Mouse (Mus musculus) MN1 (cell line): ENCODE measurements around the gene Lonp2.
A peak's percentile ranks its signal among the peaks of the same experiment; 100 is the strongest.

Experiments
- DNase-seq: peaks from one replicate; pipeline ENCODE4 v3.0.0-alpha.2; 2016; ENCODE audit warnings: low spot score

Lonp2 gene

GRCm38 (mm10) chr8:86624915-86625314 is 1.1 kb downstream of the Lonp2 start:
- DNase-seq: peak; percentile 12

GRCm38 (mm10) chr8:86630212-86630611 is 6.4 kb downstream of the Lonp2 start:
- DNase-seq: no peak

GRCm38 (mm10) chr8:86631395-86631794 is 7.6 kb downstream of the Lonp2 start:
- DNase-seq: no peak

- DNase-seq: no peak
These were observed 14.0 kb downstream of the Lonp2 start for GRCm38 (mm10) chr8:86637826-86638225.

- DNase-seq: no peak
These were observed 15.1 kb downstream of the Lonp2 start for GRCm38 (mm10) chr8:86638981-86639380.

- DNase-seq: no peak
These were observed 18.8 kb downstream of the Lonp2 start for GRCm38 (mm10) chr8:86642682-86643081.

GRCm38 (mm10) chr8:86644661-86645060 is 20.8 kb downstream of the Lonp2 start:
- DNase-seq: no peak

GRCm38 (mm10) chr8:86647771-86648170 is 23.9 kb downstream of the Lonp2 start:
- DNase-seq: no peak

- DNase-seq: no peak
These were observed 27.6 kb downstream of the Lonp2 start for GRCm38 (mm10) chr8:86651416-86651815.

- no peak for DNase-seq
These were observed 28.7 kb downstream of the Lonp2 start for GRCm38 (mm10) chr8:86652546-86652945.

- DNase-seq: no peak
These were observed 30.7 kb downstream of the Lonp2 start for GRCm38 (mm10) chr8:86654578-86654977.

GRCm38 (mm10) chr8:86668750-86669149 is 44.9 kb downstream of the Lonp2 start:
- no peak for DNase-seq

GRCm38 (mm10) chr8:86669259-86669658 is 45.4 kb downstream of the Lonp2 start:
- DNase-seq: no peak

GRCm38 (mm10) chr8:86686629-86687028 is 62.8 kb downstream of the Lonp2 start:
- no peak for DNase-seq

GRCm38 (mm10) chr8:86692107-86692506 is 68.3 kb downstream of the Lonp2 start:
- no peak for DNase-seq

- DNase-seq: no peak
These were observed 70.2 kb downstream of the Lonp2 start for GRCm38 (mm10) chr8:86694011-86694410.

- DNase-seq: no peak
These were observed 71.9 kb downstream of the Lonp2 start for GRCm38 (mm10) chr8:86695703-86696102.

GRCm38 (mm10) chr8:86698811-86699421 is 75.1 kb downstream of the Lonp2 start:
- no peak for DNase-seq

GRCm38 (mm10) chr8:86699471-86699870 is 75.6 kb downstream of the Lonp2 start:
- no peak for DNase-seq

- DNase-seq: no peak
These were observed 78.6 kb downstream of the Lonp2 start for GRCm38 (mm10) chr8:86702453-86702852.

GRCm38 (mm10) chr8:86705317-86705716 is 81.5 kb downstream of the Lonp2 start:
- DNase-seq: no peak

GRCm38 (mm10) chr8:86706756-86707155 is 82.9 kb downstream of the Lonp2 start:
- no peak for DNase-seq

- DNase-seq: no peak
These were observed 84.0 kb downstream of the Lonp2 start for GRCm38 (mm10) chr8:86707873-86708272.

- no peak for DNase-seq
These were observed 88.8 kb downstream of the Lonp2 start for GRCm38 (mm10) chr8:86712594-86712993.
